Mouse (Mus musculus): Measurements from ENCODE around the gene Dhrs7.

DNA sequence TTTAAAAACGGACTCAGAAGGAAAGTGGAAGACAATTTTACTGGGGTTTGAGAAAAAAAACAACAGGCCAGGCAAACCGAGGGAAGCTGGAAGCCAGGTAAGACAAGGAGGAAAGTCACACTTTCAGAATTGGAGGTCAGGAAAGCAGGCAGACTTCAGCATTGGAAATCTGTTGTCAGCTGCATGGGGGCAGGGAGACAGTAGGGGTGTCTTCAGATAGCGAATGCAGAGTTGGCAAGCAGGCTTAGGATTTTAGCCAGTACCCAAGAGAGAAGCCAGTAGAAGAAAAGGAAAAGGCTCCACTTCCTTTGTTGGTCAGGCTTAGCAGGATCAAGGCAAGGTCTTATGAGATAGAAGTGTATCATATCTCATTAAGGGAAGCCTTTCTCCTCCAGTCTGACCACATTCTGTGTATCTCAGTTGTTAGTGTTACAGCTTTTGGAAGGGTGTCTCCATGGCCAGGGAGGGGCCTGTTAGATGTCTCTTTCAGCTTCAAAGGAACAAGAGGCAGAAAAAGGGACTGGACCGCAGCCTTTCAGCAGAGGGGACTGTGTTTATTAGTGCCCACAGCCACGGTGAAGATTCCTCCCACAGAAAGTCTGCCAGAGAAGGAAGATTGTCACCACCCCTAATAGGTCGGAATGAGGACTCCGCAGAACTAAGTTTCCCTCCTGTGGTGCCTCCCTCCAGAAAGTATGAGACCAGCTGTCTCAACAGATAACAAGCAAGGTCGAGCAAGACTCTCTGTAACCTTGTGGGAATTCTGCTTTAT lies 18.0 kb upstream of the Dhrs7 start:
- TF ChIP-seq MYOG (IDR thresholded peaks at IDR 0.05; ENCODE audit: control insufficient read depth in 1 of 3, insufficient read depth in 1 of 3, insufficient read length in 2 of 3, low read depth in 2 of 3) (peak in 1 of 3 experiments; percentile 15), E2F4 (IDR thresholded peaks at IDR 0.05; ENCODE audit: insufficient read depth) (no peak), TCF12 (IDR thresholded peaks at IDR 0.05; ENCODE audit: insufficient read depth, poor library complexity, severe bottlenecking) (no peak), POLR2A (IDR thresholded peaks at IDR 0.05; ENCODE audit: insufficient read length, low read depth) (no peak), MAX (IDR thresholded peaks at IDR 0.05; ENCODE audit: low read depth) (no peak), POLR2AphosphoS2 (IDR thresholded peaks at IDR 0.05; ENCODE audit: insufficient read length, low read depth) (no peak)

Data from myocyte (in vitro differentiated cells).